Mouse (Mus musculus) testis, adult 2 months (tissue): Measurements from ENCODE around the gene Chmp2a.

Experiments used
- CTCF ChIP-seq: fragments of 200-500 bp; IDR thresholded peaks from 2 replicates; pipeline ENCODE4 v1.5.1; 2012; ENCODE audit warnings: low read depth, mild to moderate bottlenecking, inconsistent platforms, low read length, moderate library complexity; ENCODE audit not compliant: control insufficient read depth, insufficient read depth, insufficient replicate concordance
- POLR2A ChIP-seq: fragments of 200-500 bp; IDR thresholded peaks from 2 replicates; pipeline ENCODE4 v1.6.1; 2012; ENCODE audit warnings: low read depth, mild to moderate bottlenecking, inconsistent platforms, low read length, moderate library complexity; ENCODE audit not compliant: control insufficient read depth

DNA sequence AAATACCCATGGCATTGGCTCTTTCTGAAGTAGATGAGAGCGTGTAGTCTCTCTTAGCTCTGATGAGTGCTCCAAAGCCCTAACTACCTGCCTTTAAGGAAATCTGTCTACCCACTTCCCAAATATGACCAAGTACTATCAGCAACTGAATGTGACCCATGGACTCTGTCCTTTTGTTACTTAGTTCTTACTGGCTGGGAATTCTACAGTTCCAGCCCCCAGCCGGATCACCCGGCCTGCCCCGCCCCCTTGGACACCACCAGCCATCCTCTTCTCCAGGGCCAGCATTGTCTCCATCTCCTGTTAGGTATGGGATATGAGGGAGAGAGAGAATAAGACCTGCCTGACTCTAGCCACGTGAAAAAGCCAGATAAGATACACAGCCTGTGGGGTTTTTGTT is 36.6 kb downstream of the Chmp2a start, which contains the start of gene Slc27a5:
- no peak for TF ChIP-seq CTCF
- no peak for TF ChIP-seq POLR2A
